Mouse (Mus musculus): ENCODE data around the gene Nkain1. TPM values are rescaled to one million over a fixed set of nuclear protein-coding genes. Genes with fewer than 3 reads are reported as not detected.

Nkain1 gene
- polyA plus RNA-seq, 1 experiment = 0.54 TPM

DNA sequence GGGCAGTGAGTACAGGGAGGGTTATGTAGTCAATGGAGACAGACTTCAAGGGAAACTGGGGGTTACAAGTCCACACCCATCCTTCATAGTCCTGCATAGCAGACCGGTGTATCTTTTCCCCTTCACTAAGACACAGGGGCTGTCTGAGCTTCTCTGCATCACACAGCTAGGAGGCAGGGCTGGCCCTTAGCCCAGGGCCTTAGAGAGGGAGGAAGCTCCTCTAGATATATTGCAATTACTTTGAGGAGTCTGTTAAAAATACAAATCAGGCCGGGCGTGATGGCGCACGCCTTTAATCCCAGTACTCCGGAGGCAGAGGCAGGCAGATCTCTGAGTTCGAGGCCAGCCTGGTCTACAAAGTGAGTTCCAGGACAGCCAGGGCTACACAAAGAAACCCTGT lies 36.6 kb downstream of the Nkain1 start:
- peaks cover 10% of the 10 kb centered on the region for H3K4me1 ChIP-seq (ENCODE audit: control insufficient read depth, insufficient read depth, low read length)
- no peak overlapping the region for H3K27ac ChIP-seq (ENCODE audit: insufficient read depth, low read depth, low read length)
- TF ChIP-seq POLR2A (IDR thresholded peaks at IDR 0.05; ENCODE audit: borderline replicate concordance, low read depth, low read length) (no peak), CTCF (IDR thresholded peaks at IDR 0.05; ENCODE audit: low read depth, low read length) (no peak)
- no peak overlapping the region for H3K4me3 ChIP-seq (ENCODE audit: insufficient read depth, low read length)

DNA sequence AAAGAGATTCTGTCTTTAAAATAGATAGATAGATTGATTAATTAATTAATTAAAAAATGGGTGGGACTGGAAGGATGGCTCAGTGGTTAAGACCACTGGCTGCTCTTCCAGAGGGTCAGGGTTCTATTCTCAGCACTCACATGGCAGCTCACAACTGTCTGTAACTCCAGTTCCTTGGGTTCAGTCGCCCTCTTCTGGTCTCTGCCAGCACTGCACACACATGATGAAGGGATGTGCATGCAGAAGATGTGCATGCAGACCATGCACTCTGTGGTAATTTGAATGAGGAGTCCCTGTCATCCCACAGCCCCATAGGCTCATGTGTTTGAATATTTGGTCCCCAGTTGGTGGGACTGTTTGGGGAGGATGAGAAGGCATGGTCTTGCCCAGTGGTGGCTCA lies 38.2 kb downstream of the Nkain1 start:
- Histone ChIP-seq H3K4me3 (ENCODE audit: insufficient read depth, low read length) (no peak overlapping the region), H3K4me1 (ENCODE audit: control insufficient read depth, insufficient read depth, low read length) (peaks cover 10% of the 10 kb centered on the region), H3K27ac (ENCODE audit: insufficient read depth, low read depth, low read length) (no peak overlapping the region)
- TF ChIP-seq CTCF (IDR thresholded peaks at IDR 0.05; ENCODE audit: low read depth, low read length) = no peak
- TF ChIP-seq POLR2A (IDR thresholded peaks at IDR 0.05; ENCODE audit: borderline replicate concordance, low read depth, low read length) = no peak

DNA sequence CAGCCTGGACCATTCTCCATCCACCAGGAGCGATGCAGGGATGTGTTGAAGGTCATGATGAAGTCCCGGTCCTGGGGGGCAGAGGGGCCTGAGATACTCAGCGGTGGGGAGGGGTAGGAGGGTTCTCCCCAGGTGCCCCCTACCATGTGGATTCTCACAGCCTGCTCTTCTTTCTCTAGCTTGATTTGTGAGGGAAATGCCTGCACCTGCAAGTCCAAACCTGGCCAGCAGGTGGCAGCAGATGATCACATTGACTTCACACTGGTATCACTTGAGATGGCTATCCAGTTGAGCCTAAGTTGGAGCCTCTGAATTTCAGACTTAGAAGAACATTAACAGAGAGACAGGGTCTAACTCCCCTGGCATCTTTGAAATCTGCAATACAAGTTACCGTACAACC lies 40.0 kb downstream of the Nkain1 start:
- TF ChIP-seq CTCF (IDR thresholded peaks at IDR 0.05; ENCODE audit: low read depth, low read length) (peak; percentile 89), POLR2A (IDR thresholded peaks at IDR 0.05; ENCODE audit: borderline replicate concordance, low read depth, low read length) (no peak)
- Histone ChIP-seq H3K4me3 (ENCODE audit: insufficient read depth, low read length) (no peak overlapping the region), H3K4me1 (ENCODE audit: control insufficient read depth, insufficient read depth, low read length) (peaks cover 1% of the 10 kb centered on the region), H3K27ac (ENCODE audit: insufficient read depth, low read depth, low read length) (no peak overlapping the region)

DNA sequence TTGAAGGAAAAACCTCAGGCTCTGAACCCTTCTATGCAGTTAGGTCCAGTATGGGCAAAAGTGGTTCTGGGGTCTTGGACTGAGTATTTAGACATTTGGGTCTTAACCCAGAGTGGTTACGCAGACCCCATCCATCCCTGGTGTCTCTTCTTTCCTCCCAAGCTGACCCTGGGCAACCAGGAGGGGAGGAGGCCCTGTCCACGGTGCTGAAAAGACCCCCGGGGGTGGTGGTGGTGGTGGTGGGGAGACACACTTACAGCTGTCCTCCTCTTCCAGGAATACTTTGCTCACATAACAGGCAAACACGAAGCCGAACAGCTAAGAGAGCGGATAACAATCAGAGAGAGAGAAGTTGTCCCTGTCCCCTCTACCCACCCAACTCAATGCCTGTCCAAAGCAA lies 41.6 kb downstream of the Nkain1 start:
- H3K4me1 ChIP-seq (ENCODE audit: control insufficient read depth, insufficient read depth, low read length) = no peaks in the 10 kb centered on the region
- no peak for TF ChIP-seq POLR2A (IDR thresholded peaks at IDR 0.05; ENCODE audit: borderline replicate concordance, low read depth, low read length)
- TF ChIP-seq CTCF (IDR thresholded peaks at IDR 0.05; ENCODE audit: low read depth, low read length) = no peak
- H3K27ac ChIP-seq (ENCODE audit: insufficient read depth, low read depth, low read length) = no peak overlapping the region
- no peak overlapping the region for H3K4me3 ChIP-seq (ENCODE audit: insufficient read depth, low read length)

DNA sequence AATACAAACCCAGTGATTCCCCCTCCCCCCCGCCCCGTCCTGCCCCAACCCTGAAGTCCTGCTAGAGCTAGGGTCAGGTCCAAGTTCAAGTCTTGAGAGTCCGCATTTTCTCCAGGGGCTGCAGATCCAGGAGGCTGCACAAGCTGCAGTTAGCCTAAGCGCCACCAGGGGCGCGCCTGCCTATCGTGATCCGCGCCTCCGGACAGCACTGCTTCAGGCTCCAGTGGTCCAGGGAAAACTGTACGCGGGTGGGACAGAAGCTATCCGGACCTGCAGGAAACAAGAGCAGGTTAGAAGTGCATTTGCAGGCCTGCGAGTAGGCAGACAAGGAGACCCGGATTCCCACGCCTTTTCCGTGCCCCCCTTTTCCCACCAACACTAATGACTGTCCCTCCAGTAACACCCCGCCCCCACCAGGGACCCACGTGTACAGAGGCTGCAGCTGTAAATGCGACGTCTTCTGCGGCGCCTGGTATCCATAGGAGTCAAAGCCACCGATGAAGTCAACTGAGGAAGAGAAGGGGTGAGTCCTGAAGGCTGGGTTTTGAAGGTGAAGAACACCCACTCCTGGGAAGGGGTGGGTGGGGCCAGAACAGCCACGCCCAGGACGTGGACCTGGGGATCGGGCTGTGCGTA lies 42.2 kb downstream of the Nkain1 start:
- no peak for TF ChIP-seq POLR2A (IDR thresholded peaks at IDR 0.05; ENCODE audit: borderline replicate concordance, low read depth, low read length)
- peak; percentile 58 for TF ChIP-seq CTCF (IDR thresholded peaks at IDR 0.05; ENCODE audit: low read depth, low read length)
- Histone ChIP-seq H3K4me1 (ENCODE audit: control insufficient read depth, insufficient read depth, low read length) (no peaks in the 10 kb centered on the region), H3K27ac (ENCODE audit: insufficient read depth, low read depth, low read length) (no peak overlapping the region), H3K4me3 (ENCODE audit: insufficient read depth, low read length) (0 out of 2 replicates have a peak overlapping the region, but pooled peaks have one; percentile 12)

DNA sequence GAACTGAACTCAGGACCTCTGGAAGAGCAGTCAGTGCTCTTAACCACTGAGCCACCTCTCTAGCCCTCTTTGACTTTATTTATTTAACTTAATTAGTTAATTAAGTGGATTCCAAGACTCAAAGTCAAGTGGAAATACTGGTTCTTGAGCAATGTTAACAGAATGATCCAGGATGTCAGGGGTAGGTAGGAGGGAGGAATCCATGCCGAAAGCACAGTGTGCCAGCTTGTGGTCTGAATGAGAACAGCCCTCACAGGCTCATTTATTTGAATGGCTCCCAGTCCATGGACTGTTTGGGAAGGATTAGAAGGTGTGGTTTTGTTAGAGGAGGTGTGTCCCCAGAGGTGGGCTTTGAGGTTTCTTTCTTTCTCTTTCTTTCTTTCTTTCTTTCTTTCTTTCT lies 46.2 kb downstream of the Nkain1 start:
- H3K4me3 ChIP-seq (ENCODE audit: insufficient read depth, low read length) = no peak overlapping the region
- H3K4me1 ChIP-seq (ENCODE audit: control insufficient read depth, insufficient read depth, low read length) = peaks cover 2% of the 10 kb centered on the region; the same call in 1 of the 2 replicates
- no peak overlapping the region for H3K27ac ChIP-seq (ENCODE audit: insufficient read depth, low read depth, low read length)
- TF ChIP-seq CTCF (IDR thresholded peaks at IDR 0.05; ENCODE audit: low read depth, low read length) = no peak
- TF ChIP-seq POLR2A (IDR thresholded peaks at IDR 0.05; ENCODE audit: borderline replicate concordance, low read depth, low read length) = no peak

DNA sequence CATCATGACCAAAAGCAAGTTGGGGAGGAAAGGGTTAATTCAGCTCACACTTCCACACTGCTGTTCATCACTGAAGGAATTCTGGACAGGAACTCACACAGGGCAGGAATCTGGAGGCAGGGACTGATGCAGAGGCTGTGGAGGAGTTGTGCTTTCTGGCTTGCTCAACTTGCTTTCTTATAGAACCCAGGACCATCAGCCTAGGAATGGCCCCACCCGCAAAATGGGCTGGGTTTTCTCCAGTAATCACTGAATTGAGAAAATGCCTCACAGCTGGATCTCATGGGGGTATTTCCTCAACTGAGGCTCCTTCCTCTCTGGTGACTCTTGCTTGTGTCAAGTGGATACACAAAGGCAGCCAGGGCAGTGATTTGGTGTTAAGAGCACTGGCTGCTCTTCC lies 48.9 kb downstream of the Nkain1 start:
- peaks cover 5% of the 10 kb centered on the region; the same call in 1 of the 2 replicates for H3K4me1 ChIP-seq (ENCODE audit: control insufficient read depth, insufficient read depth, low read length)
- no peak overlapping the region for H3K27ac ChIP-seq (ENCODE audit: insufficient read depth, low read depth, low read length)
- H3K4me3 ChIP-seq (ENCODE audit: insufficient read depth, low read length) = no peak overlapping the region
- TF ChIP-seq CTCF (IDR thresholded peaks at IDR 0.05; ENCODE audit: low read depth, low read length) (no peak), POLR2A (IDR thresholded peaks at IDR 0.05; ENCODE audit: borderline replicate concordance, low read depth, low read length) (no peak)

DNA sequence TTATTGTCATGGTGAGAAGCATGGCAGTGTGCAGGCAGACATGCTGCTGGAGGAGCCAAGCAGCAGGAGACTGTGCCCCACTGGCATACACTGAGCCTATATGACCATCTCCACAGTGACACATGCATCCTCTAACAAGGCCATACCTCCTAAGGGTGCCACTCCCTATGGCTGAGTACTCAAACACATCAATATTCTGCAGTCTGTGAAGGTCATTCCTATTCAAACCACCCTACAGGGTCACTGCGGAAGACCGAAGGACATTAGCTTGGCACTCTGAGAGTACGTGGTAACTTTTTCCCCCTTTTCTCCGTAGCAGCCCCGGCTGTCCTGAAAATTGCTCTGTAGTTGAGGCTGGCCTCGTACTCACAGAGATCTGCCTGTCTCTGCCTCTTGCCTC lies 52.5 kb downstream of the Nkain1 start:
- Histone ChIP-seq H3K4me3 (ENCODE audit: insufficient read depth, low read length) (no peak overlapping the region), H3K27ac (ENCODE audit: insufficient read depth, low read depth, low read length) (no peak overlapping the region), H3K4me1 (ENCODE audit: control insufficient read depth, insufficient read depth, low read length) (peaks cover 4% of the 10 kb centered on the region; the same call in 1 of the 2 replicates)
- TF ChIP-seq CTCF (IDR thresholded peaks at IDR 0.05; ENCODE audit: low read depth, low read length) (no peak), POLR2A (IDR thresholded peaks at IDR 0.05; ENCODE audit: borderline replicate concordance, low read depth, low read length) (no peak)

DNA sequence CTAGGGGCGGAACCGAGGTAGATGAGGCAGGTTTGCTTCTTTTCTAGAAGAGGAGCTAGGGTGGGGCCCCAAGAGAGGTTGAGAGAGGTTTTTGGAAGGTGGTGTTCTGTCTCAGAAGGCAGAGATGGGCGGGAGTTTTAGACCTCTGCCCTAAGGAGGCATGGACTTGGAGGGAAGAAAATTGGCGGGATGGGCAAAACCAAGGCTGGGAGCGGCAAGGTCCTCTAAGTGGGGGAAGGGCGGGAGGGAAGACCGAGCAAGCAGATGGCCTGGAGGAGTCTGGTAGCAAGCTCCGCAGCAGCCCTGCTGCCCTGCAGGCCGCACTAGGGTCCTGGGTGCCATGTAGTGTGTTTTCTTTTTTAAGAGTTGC lies 53.5 kb downstream of the Nkain1 start:
- H3K4me1 ChIP-seq (ENCODE audit: control insufficient read depth, insufficient read depth, low read length) = peaks cover 3% of the 10 kb centered on the region; the same call in 1 of the 2 replicates
- H3K4me3 ChIP-seq (ENCODE audit: insufficient read depth, low read length) = peak overlapping the region; percentile 53
- no peak for TF ChIP-seq CTCF (IDR thresholded peaks at IDR 0.05; ENCODE audit: low read depth, low read length)
- no peak for TF ChIP-seq POLR2A (IDR thresholded peaks at IDR 0.05; ENCODE audit: borderline replicate concordance, low read depth, low read length)
- H3K27ac ChIP-seq (ENCODE audit: insufficient read depth, low read depth, low read length) = no peak overlapping the region

DNA sequence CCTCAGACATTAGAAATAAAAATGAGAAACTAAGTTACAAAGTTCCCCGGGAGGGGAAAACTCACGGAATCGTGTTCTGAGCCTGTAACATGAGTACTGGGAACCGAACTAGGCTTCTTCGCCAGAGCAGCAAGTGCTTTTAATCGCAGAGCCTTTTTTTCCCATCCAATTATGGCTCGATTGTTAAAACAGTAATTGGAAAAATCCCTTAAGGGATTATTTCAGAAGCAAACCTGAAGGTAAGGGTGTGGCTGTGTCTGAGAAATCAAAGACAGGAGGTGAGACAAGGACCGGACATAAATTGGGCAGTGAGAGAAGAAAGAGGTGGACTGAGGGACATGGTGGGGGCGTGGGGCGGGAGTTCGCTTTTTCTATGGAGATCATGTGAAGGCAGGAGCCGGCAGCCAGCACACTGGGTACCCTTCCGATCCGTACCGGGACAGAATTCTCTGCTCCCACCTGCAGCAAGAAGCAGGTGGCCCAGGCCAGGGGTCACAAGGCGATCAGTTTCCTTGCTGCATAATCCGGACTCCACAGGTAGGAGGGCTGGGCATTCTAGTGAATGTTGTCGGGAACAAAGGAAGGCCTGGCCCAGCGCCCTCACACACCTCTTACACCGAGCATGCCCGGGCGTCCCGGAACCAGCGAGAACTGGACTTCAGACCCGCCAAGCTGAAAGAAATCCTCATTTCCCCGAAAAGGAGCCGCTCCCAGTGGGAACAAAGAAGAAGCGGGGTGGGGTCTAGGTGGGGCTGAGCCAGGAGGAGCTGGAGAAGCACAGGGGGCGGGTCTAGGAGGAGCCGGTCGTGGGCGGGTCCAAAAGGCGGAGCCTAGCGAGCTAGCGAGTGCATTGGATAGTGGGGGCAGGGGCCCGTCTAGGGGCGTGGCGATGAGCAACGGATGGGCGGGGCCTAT lies 54.1 kb downstream of the Nkain1 start:
- TF ChIP-seq CTCF (IDR thresholded peaks at IDR 0.05; ENCODE audit: low read depth, low read length) = no peak
- no peak for TF ChIP-seq POLR2A (IDR thresholded peaks at IDR 0.05; ENCODE audit: borderline replicate concordance, low read depth, low read length)
- H3K4me1 ChIP-seq (ENCODE audit: control insufficient read depth, insufficient read depth, low read length) = peaks cover 3% of the 10 kb centered on the region; the same call in 1 of the 2 replicates
- no peak overlapping the region for H3K27ac ChIP-seq (ENCODE audit: insufficient read depth, low read depth, low read length)
- H3K4me3 ChIP-seq (ENCODE audit: insufficient read depth, low read length) = peak overlapping the region; percentile 53

Data from bone marrow macrophage, adult 2 months (primary cell).